Mouse (Mus musculus): ENCODE measurements at regions not wholly inside any gene's neighbourhood (a gene's known extent, or its start where the extent isn't known, plus 50 kb on each side); places are given as distances from the start of the nearest gene placed in this dataset.

- no peak for TF ChIP-seq HCFC1 (IDR thresholded peaks at IDR 0.05; ENCODE audit: borderline replicate concordance, insufficient read depth, low read length)
- TF ChIP-seq ZNF384 (IDR thresholded peaks at IDR 0.05; ENCODE audit: low read depth, low read length), result no peak
- no peak for TF ChIP-seq MAFK (IDR thresholded peaks at IDR 0.05; ENCODE audit: insufficient read depth, low read depth, low read length)
- no peak for TF ChIP-seq ZC3H11A (IDR thresholded peaks at IDR 0.05; ENCODE audit: borderline replicate concordance, low read depth, low read length)
- TF ChIP-seq CHD2 (IDR thresholded peaks at IDR 0.05; ENCODE audit: low read depth, low read length), result no peak
Measured at GRCm38 (mm10) chr11:28022876-28023275, 316.8 kb downstream of the Gm6685 start.

Measured in ES-E14 (cell line).